Mouse (Mus musculus) embryonic facial prominence, embryonic 11.5 days (tissue): ENCODE results near the gene F2rl2. TPM values are rescaled to one million over a fixed set of nuclear protein-coding genes. Genes with fewer than 3 reads are reported as not detected.

Source experiments
- ATAC-seq: fragments of 200-750 bp; cut with Nextera tagmentation; replicated peaks from 2 replicates; pipeline ENCODE4 v1.8.0; 2017; ENCODE audit warnings: low read depth; ENCODE audit not compliant: insufficient number of reproducible peaks, low FRiP score, low TSS enrichment
- DNase-seq: peaks from one replicate; pipeline ENCODE4 v3.0.0-alpha.2; 2015; ENCODE audit warnings: low spot score
- H3K27ac ChIP-seq: fragments of 300-500 bp; sonication (generic); replicated peaks from 2 replicates; pipeline ENCODE4 v1.5.1; 2014; ENCODE audit warnings: mild to moderate bottlenecking, low read depth, low read length, control low read depth
- H3K27me3 ChIP-seq: fragments of 300-500 bp; sonication (generic); 2 replicates; pipeline ENCODE4 v1.6.1; 2014; ENCODE audit warnings: mild to moderate bottlenecking, low read length, moderate library complexity, mixed read lengths; ENCODE audit not compliant: control insufficient read depth, insufficient read depth
- H3K36me3 ChIP-seq: fragments of 300-500 bp; sonication (generic); replicated peaks from 2 replicates; pipeline ENCODE4 v1.6.1; 2014; ENCODE audit warnings: low read depth, mild to moderate bottlenecking, low read length, moderate library complexity, mixed read lengths; ENCODE audit not compliant: control insufficient read depth, insufficient read depth
- H3K4me1 ChIP-seq: fragments of 300-500 bp; sonication (generic); 2 replicates; pipeline ENCODE4 v1.6.1; 2014; ENCODE audit warnings: low read length, mixed read lengths; ENCODE audit not compliant: control insufficient read depth, insufficient read depth
- H3K4me2 ChIP-seq: fragments of 300-500 bp; sonication (generic); 2 replicates; pipeline ENCODE4 v1.6.1; 2014; ENCODE audit warnings: low read depth, mild to moderate bottlenecking, control low read depth, low read length, moderate library complexity
- H3K4me3 ChIP-seq: fragments of 300-500 bp; sonication (generic); 2 replicates; pipeline ENCODE4 v1.5.1; 2014; ENCODE audit warnings: low read depth, low read length, control low read depth
- H3K9ac ChIP-seq: fragments of 300-500 bp; sonication (generic); replicated peaks from 2 replicates; pipeline ENCODE4 v1.6.1; 2014; ENCODE audit warnings: mild to moderate bottlenecking, control low read depth, low read length
- H3K9me3 ChIP-seq: fragments of 300-500 bp; sonication (generic); replicated peaks from 2 replicates; pipeline ENCODE4 v1.6.1; 2016; ENCODE audit warnings: mild to moderate bottlenecking, low read length, inconsistent platforms, mixed read lengths; ENCODE audit not compliant: control insufficient read depth
- WGBS: fragments of 180-500 bp; shearing (Covaris S2); extraction: QIAGEN DNeasy Blood & Tissue Kit; methylation state at CpG from one replicate; pipeline ENCODE4 v1.1.7; 2014; 5-methylcytosine and 5-hydroxymethylcytosine counted together
- polyA plus RNA-seq: library from polyadenylated mRNA; unstranded; fragments of >200 nt; fragmentation: Nextera tagmentation; extraction: Ambion mirVana; gene quantifications from 2 replicates; pipeline ENCODE4 v1.2.1, GENCODE M21; 2014

The F2rl2 gene
- polyA plus RNA-seq, 1 experiment from 2014 or later = 3.2 TPM

- DNase-seq (no peak), ATAC-seq (no peak)
- Histone ChIP-seq H3K4me2 (no peak overlapping the region), H3K9me3 (no peaks in the 10 kb centered on the region), H3K27ac (no peak overlapping the region), H3K9ac (no peak overlapping the region), H3K4me1 (no peaks in the 10 kb centered on the region), H3K36me3 (no peaks in the 10 kb centered on the region), H3K27me3 (no peaks in the 10 kb centered on the region), H3K4me3 (no peak overlapping the region)
- WGBS = 93% methylated on average over 9 of the region's 9 CpGs
Measured at GRCm38 (mm10) chr13:95684656-95685244, 11.9 kb upstream of the F2rl2 start.

GRCm38 (mm10) chr13:95685736-95686135 lies 10.9 kb upstream of the F2rl2 start:
- no peak overlapping the region for H3K27ac ChIP-seq
- 67% methylated on average over 5 of the region's 5 CpGs for WGBS
- no peaks in the 10 kb centered on the region for H3K4me1 ChIP-seq
- H3K9me3 ChIP-seq = no peaks in the 10 kb centered on the region
- H3K4me3 ChIP-seq = no peak overlapping the region
- H3K36me3 ChIP-seq = no peaks in the 10 kb centered on the region
- DNase-seq (no peak), ATAC-seq (no peak)
- no peak overlapping the region for H3K4me2 ChIP-seq
- H3K9ac ChIP-seq = no peak overlapping the region
- H3K27me3 ChIP-seq = no peaks in the 10 kb centered on the region

GRCm38 (mm10) chr13:95688576-95688975 lies 8.1 kb upstream of the F2rl2 start:
- no peak overlapping the region for H3K4me3 ChIP-seq
- no peaks in the 10 kb centered on the region for H3K4me1 ChIP-seq
- H3K4me2 ChIP-seq = no peak overlapping the region
- no peaks in the 10 kb centered on the region for H3K9me3 ChIP-seq
- no peaks in the 10 kb centered on the region for H3K36me3 ChIP-seq
- no peak for DNase-seq
- no peak for ATAC-seq
- H3K27me3 ChIP-seq = no peaks in the 10 kb centered on the region
- no peak overlapping the region for H3K9ac ChIP-seq
- H3K27ac ChIP-seq = no peak overlapping the region
- 85% methylated on average over 1 of the region's 1 CpGs for WGBS

GRCm38 (mm10) chr13:95692201-95692600 lies 4.5 kb upstream of the F2rl2 start:
- no peaks in the 10 kb centered on the region for H3K36me3 ChIP-seq
- H3K9ac ChIP-seq = no peak overlapping the region
- H3K27ac ChIP-seq = no peak overlapping the region
- no peak overlapping the region for H3K4me2 ChIP-seq
- H3K4me1 ChIP-seq = no peaks in the 10 kb centered on the region
- H3K9me3 ChIP-seq = no peaks in the 10 kb centered on the region
- H3K4me3 ChIP-seq = no peak overlapping the region
- ATAC-seq (no peak), DNase-seq (no peak)
- WGBS = 83% methylated on average over 8 of the region's 8 CpGs
- H3K27me3 ChIP-seq = no peaks in the 10 kb centered on the region

- H3K4me1 ChIP-seq = no peaks in the 10 kb centered on the region
- no peaks in the 10 kb centered on the region for H3K27me3 ChIP-seq
- no peaks in the 10 kb centered on the region for H3K36me3 ChIP-seq
- H3K4me2 ChIP-seq = no peak overlapping the region
- H3K9ac ChIP-seq = no peak overlapping the region
- H3K9me3 ChIP-seq = no peaks in the 10 kb centered on the region
- no peak overlapping the region for H3K4me3 ChIP-seq
- H3K27ac ChIP-seq = no peak overlapping the region
- WGBS = 92% methylated on average over 9 of the region's 9 CpGs
- DNase-seq (no peak), ATAC-seq (no peak)
Measured at GRCm38 (mm10) chr13:95696120-95696653, 466 bp upstream of the F2rl2 start.

- Histone ChIP-seq H3K9me3 (no peaks in the 10 kb centered on the region), H3K9ac (no peak overlapping the region), H3K27ac (no peak overlapping the region), H3K4me1 (no peaks in the 10 kb centered on the region), H3K4me2 (no peak overlapping the region), H3K27me3 (no peaks in the 10 kb centered on the region), H3K4me3 (no peak overlapping the region), H3K36me3 (no peaks in the 10 kb centered on the region)
- ATAC-seq = no peak
- no peak for DNase-seq
- 58% methylated on average over 6 of the region's 6 CpGs for WGBS
Measured at GRCm38 (mm10) chr13:95697874-95698273, 1.2 kb downstream of the F2rl2 start.

- Histone ChIP-seq H3K9me3 (no peaks in the 10 kb centered on the region), H3K4me2 (no peak overlapping the region), H3K36me3 (no peaks in the 10 kb centered on the region), H3K27ac (no peak overlapping the region), H3K4me1 (no peaks in the 10 kb centered on the region), H3K9ac (no peak overlapping the region), H3K4me3 (no peak overlapping the region), H3K27me3 (no peaks in the 10 kb centered on the region)
- DNase-seq (no peak), ATAC-seq (no peak)
- 60% methylated on average over 5 of the region's 5 CpGs for WGBS
Measured at GRCm38 (mm10) chr13:95703376-95703775, 6.7 kb downstream of the F2rl2 start.

GRCm38 (mm10) chr13:95705589-95705988 lies 8.9 kb downstream of the F2rl2 start:
- Histone ChIP-seq H3K4me1 (no peaks in the 10 kb centered on the region), H3K9me3 (no peaks in the 10 kb centered on the region), H3K4me2 (no peak overlapping the region), H3K27me3 (no peaks in the 10 kb centered on the region), H3K9ac (no peak overlapping the region), H3K27ac (no peak overlapping the region), H3K36me3 (no peaks in the 10 kb centered on the region), H3K4me3 (no peak overlapping the region)
- WGBS = 91% methylated on average over 6 of the region's 6 CpGs
- ATAC-seq (no peak), DNase-seq (no peak)
